Mouse (Mus musculus) heart, embryonic 13.5 days (tissue): ENCODE measurements around the gene Gpsm1. TPM values are rescaled to one million over a fixed set of nuclear protein-coding genes. Genes with fewer than 3 reads are reported as not detected.

Experiments used
- ATAC-seq: fragments of 200-750 bp; cut with Nextera tagmentation; 2 replicates; pipeline ENCODE4 v1.8.0; 2017; ENCODE audit warnings: moderate TSS enrichment; ENCODE audit not compliant: insufficient number of reproducible peaks, low FRiP score, low TSS enrichment; ENCODE audit errors: extremely low read depth
- H3K27ac ChIP-seq: fragments of 300-500 bp; sonication (generic); replicated peaks from 2 replicates; pipeline ENCODE4 v1.5.1; 2015; ENCODE audit warnings: moderate library complexity, mild to moderate bottlenecking, inconsistent platforms
- H3K27me3 ChIP-seq: fragments of 300-500 bp; sonication (generic); replicated peaks from 2 replicates; pipeline ENCODE4 v1.6.1; 2015; ENCODE audit warnings: mild to moderate bottlenecking, inconsistent platforms
- H3K36me3 ChIP-seq: fragments of 300-500 bp; sonication (generic); 2 replicates; pipeline ENCODE4 v1.6.1; 2015; ENCODE audit warnings: mild to moderate bottlenecking, inconsistent platforms
- H3K4me1 ChIP-seq: fragments of 300-500 bp; sonication (generic); 2 replicates; pipeline ENCODE4 v1.6.1; 2015; ENCODE audit warnings: inconsistent platforms
- H3K4me2 ChIP-seq: fragments of 300-500 bp; sonication (generic); 2 replicates; pipeline ENCODE4 v1.6.1; 2015; ENCODE audit warnings: inconsistent platforms, mild to moderate bottlenecking, moderate library complexity
- H3K4me3 ChIP-seq: fragments of 300-500 bp; sonication (generic); 2 replicates; pipeline ENCODE4 v1.5.1; 2015; ENCODE audit warnings: moderate library complexity, mild to moderate bottlenecking, inconsistent platforms
- H3K9ac ChIP-seq: fragments of 300-500 bp; sonication (generic); 2 replicates; pipeline ENCODE4 v1.6.1; 2015; ENCODE audit warnings: inconsistent platforms, mild to moderate bottlenecking, moderate library complexity
- H3K9me3 ChIP-seq: fragments of 300-500 bp; sonication (generic); 2 replicates; pipeline ENCODE4 v1.6.1; 2016; ENCODE audit warnings: inconsistent platforms
- WGBS: fragments of 180-500 bp; shearing (Covaris S2); methylation state at CpG from one replicate; pipeline ENCODE4 v1.1.7; 2015; ENCODE audit warnings: mixed read lengths; 5-methylcytosine and 5-hydroxymethylcytosine counted together
- polyA plus RNA-seq: library from polyadenylated mRNA; unstranded; fragments of >200 nt; fragmentation: Nextera tagmentation; extraction: Ambion mirVana; gene quantifications from 2 replicates; pipeline ENCODE4 v1.2.1, GENCODE M21; 2015

The Gpsm1 gene
- polyA plus RNA-seq, 1 experiment from 2014 or later: 37.3 TPM

- H3K4me3 ChIP-seq: no peak overlapping the region
- WGBS: 34% methylated on average over 10 of the region's 10 CpGs
These were observed 26.7 kb downstream of the Gpsm1 start for GRCm38 (mm10) chr2:26342044-26342443.

GRCm38 (mm10) chr2:26342609-26343490 is 27.5 kb downstream of the Gpsm1 start:
- peaks cover 74% of the 10 kb centered on the region for H3K36me3 ChIP-seq
- ATAC-seq: 0 out of 2 replicates have a peak, but pooled peaks have one; percentile 3
- H3K27ac ChIP-seq: peak overlapping the region; percentile 89
- peaks cover 57% of the 10 kb centered on the region for H3K4me1 ChIP-seq
- 48% methylated on average over 11 of the region's 11 CpGs for WGBS
- H3K27me3 ChIP-seq: no peaks in the 10 kb centered on the region
- 0 out of 2 replicates have a peak overlapping the region, but pooled peaks have one; percentile 8 for H3K4me3 ChIP-seq
- no peaks in the 10 kb centered on the region for H3K9me3 ChIP-seq
- peak overlapping the region; percentile 74 for H3K9ac ChIP-seq
- H3K4me2 ChIP-seq: peak overlapping the region; percentile 14

More at GRCm38 (mm10) chr2:26342044-26342443, 26.7 kb downstream of the Gpsm1 start:
- peak overlapping the region; percentile 89 for H3K27ac ChIP-seq
- H3K4me1 ChIP-seq: peaks cover 54% of the 10 kb centered on the region
- H3K9ac ChIP-seq: peak overlapping the region; percentile 74
- peaks cover 66% of the 10 kb centered on the region for H3K36me3 ChIP-seq
- no peaks in the 10 kb centered on the region for H3K9me3 ChIP-seq
- peak overlapping the region; percentile 14 for H3K4me2 ChIP-seq
- H3K27me3 ChIP-seq: no peaks in the 10 kb centered on the region
- peak; percentile 42; the same call in 1 of the 2 replicates for ATAC-seq

GRCm38 (mm10) chr2:26348241-26348640 is 32.9 kb downstream of the Gpsm1 start:
- ATAC-seq: no peak
- H3K36me3 ChIP-seq: peaks cover 72% of the 10 kb centered on the region

GRCm38 (mm10) chr2:26351358-26352290 is 36.3 kb downstream of the Gpsm1 start, which contains the start of gene Dnlz:
Gene Dnlz (minus strand): TSS chr2:26352110.
- peaks cover 38% of the 10 kb centered on the region for H3K36me3 ChIP-seq
- peak within 1 kb of the TSS; percentile 97 for H3K9ac ChIP-seq
- ATAC-seq: no peak
- H3K27me3 ChIP-seq: no peaks in the 10 kb centered on the region
- peak within 1 kb of the TSS; percentile 83 for H3K27ac ChIP-seq
- H3K9me3 ChIP-seq: no peaks in the 10 kb centered on the region
- H3K4me1 ChIP-seq: peaks cover 31% of the 10 kb centered on the region
- peak within 1 kb of the TSS; percentile 99 for H3K4me2 ChIP-seq
- 2% methylated on average over 62 of the region's 62 CpGs for WGBS
- H3K4me3 ChIP-seq: peak within 1 kb of the TSS; percentile 86

More at GRCm38 (mm10) chr2:26348241-26348640, 32.9 kb downstream of the Gpsm1 start:
- Histone ChIP-seq H3K27ac (peak overlapping the region; percentile 67), H3K27me3 (no peaks in the 10 kb centered on the region), H3K4me2 (no peak overlapping the region), H3K9me3 (no peaks in the 10 kb centered on the region), H3K9ac (0 out of 2 replicates have a peak overlapping the region, but pooled peaks have one; percentile 13), H3K4me1 (peaks cover 35% of the 10 kb centered on the region), H3K4me3 (no peak overlapping the region)
- 53% methylated on average over 6 of the region's 6 CpGs for WGBS

- Histone ChIP-seq H3K27ac (no peak overlapping the region), H3K9ac (peak overlapping the region; percentile 97), H3K36me3 (peaks cover 30% of the 10 kb centered on the region), H3K9me3 (no peaks in the 10 kb centered on the region), H3K27me3 (no peaks in the 10 kb centered on the region), H3K4me2 (peak overlapping the region; percentile 99), H3K4me1 (peaks cover 31% of the 10 kb centered on the region), H3K4me3 (peak overlapping the region; percentile 86)
- WGBS: 4% methylated on average over 36 of the region's 36 CpGs
- no peak for ATAC-seq
These were observed 37.1 kb downstream of the Gpsm1 start for GRCm38 (mm10) chr2:26352291-26352910.

- Histone ChIP-seq H3K9ac (peak overlapping the region; percentile 97), H3K27ac (no peak overlapping the region), H3K4me3 (peak overlapping the region; percentile 86; the same call in 1 of the 2 replicates), H3K9me3 (no peaks in the 10 kb centered on the region), H3K4me2 (peak overlapping the region; percentile 99), H3K27me3 (no peaks in the 10 kb centered on the region), H3K36me3 (peaks cover 21% of the 10 kb centered on the region), H3K4me1 (peaks cover 24% of the 10 kb centered on the region)
- 83% methylated on average over 11 of the region's 11 CpGs for WGBS
- ATAC-seq: no peak
These were observed 38.0 kb downstream of the Gpsm1 start for GRCm38 (mm10) chr2:26353066-26353980.

- Histone ChIP-seq H3K4me2 (no peak overlapping the region), H3K36me3 (peaks cover 10% of the 10 kb centered on the region), H3K9ac (no peak overlapping the region), H3K27ac (no peak overlapping the region), H3K4me3 (no peak overlapping the region), H3K4me1 (peaks cover 17% of the 10 kb centered on the region), H3K27me3 (no peaks in the 10 kb centered on the region), H3K9me3 (no peaks in the 10 kb centered on the region)
- 76% methylated on average over 4 of the region's 4 CpGs for WGBS
- no peak for ATAC-seq
These were observed 39.1 kb downstream of the Gpsm1 start for GRCm38 (mm10) chr2:26354401-26354800.

- ATAC-seq: no peak
These were observed 40.9 kb downstream of the Gpsm1 start for GRCm38 (mm10) chr2:26356231-26356630.

GRCm38 (mm10) chr2:26356678-26357077 is 41.4 kb downstream of the Gpsm1 start:
- H3K4me3 ChIP-seq: no peak overlapping the region
- peaks cover 6% of the 10 kb centered on the region for H3K4me1 ChIP-seq
- H3K27me3 ChIP-seq: no peaks in the 10 kb centered on the region
- no peak overlapping the region for H3K27ac ChIP-seq
- no peaks in the 10 kb centered on the region for H3K9me3 ChIP-seq
- H3K36me3 ChIP-seq: 0 out of 2 replicates have a peak, but pooled peaks cover 3% of the 10 kb centered on the region
- 66% methylated on average over 7 of the region's 7 CpGs for WGBS
- no peak overlapping the region for H3K4me2 ChIP-seq
- no peak overlapping the region for H3K9ac ChIP-seq
- ATAC-seq: no peak

More at GRCm38 (mm10) chr2:26356231-26356630, 40.9 kb downstream of the Gpsm1 start:
- Histone ChIP-seq H3K36me3 (no peaks in the 10 kb centered on the region), H3K27me3 (no peaks in the 10 kb centered on the region), H3K9me3 (no peaks in the 10 kb centered on the region), H3K4me2 (no peak overlapping the region), H3K27ac (no peak overlapping the region), H3K4me1 (peaks cover 7% of the 10 kb centered on the region), H3K9ac (no peak overlapping the region), H3K4me3 (no peak overlapping the region)
- 69% methylated on average over 4 of the region's 4 CpGs for WGBS

GRCm38 (mm10) chr2:26357484-26357883 is 42.2 kb downstream of the Gpsm1 start:
- ATAC-seq: no peak
- H3K4me3 ChIP-seq: no peak overlapping the region
- no peak overlapping the region for H3K27ac ChIP-seq
- H3K36me3 ChIP-seq: peaks cover 4% of the 10 kb centered on the region
- H3K4me1 ChIP-seq: peaks cover 5% of the 10 kb centered on the region
- no peaks in the 10 kb centered on the region for H3K27me3 ChIP-seq
- no peak overlapping the region for H3K9ac ChIP-seq
- 52% methylated on average over 15 of the region's 15 CpGs for WGBS
- H3K9me3 ChIP-seq: no peaks in the 10 kb centered on the region
- H3K4me2 ChIP-seq: no peak overlapping the region
